Mouse (Mus musculus) T-cell, adult 2 months (primary cell): ENCODE measurements around the gene Lsamp.

Experiments
- DNase-seq: peaks from one replicate; pipeline ENCODE4 v3.0.0; 2022; ENCODE audit warnings: low spot score

The Lsamp gene

GRCm38 (mm10) chr16:42097510-42097909, 2113.3 kb downstream of the Lsamp start:
- DNase-seq, result no peak

GRCm38 (mm10) chr16:42102186-42102585, 2118.0 kb downstream of the Lsamp start:
- no peak for DNase-seq

- no peak for DNase-seq
Observed at GRCm38 (mm10) chr16:42102635-42103034, 2118.5 kb downstream of the Lsamp start.

GRCm38 (mm10) chr16:42112251-42112650, 2128.1 kb downstream of the Lsamp start:
- DNase-seq, result no peak

- no peak for DNase-seq
Observed at GRCm38 (mm10) chr16:42113246-42113645, 2129.1 kb downstream of the Lsamp start.

GRCm38 (mm10) chr16:42121788-42122187, 2137.6 kb downstream of the Lsamp start:
- no peak for DNase-seq

GRCm38 (mm10) chr16:42123826-42124225, 2139.7 kb downstream of the Lsamp start:
- no peak for DNase-seq

GRCm38 (mm10) chr16:42126061-42126460, 2141.9 kb downstream of the Lsamp start:
- no peak for DNase-seq

GRCm38 (mm10) chr16:42147164-42147563, 2163.0 kb downstream of the Lsamp start:
- no peak for DNase-seq

GRCm38 (mm10) chr16:42149216-42149942, 2165.2 kb downstream of the Lsamp start:
- DNase-seq, result no peak

GRCm38 (mm10) chr16:42152640-42153039, 2168.5 kb downstream of the Lsamp start:
- DNase-seq, result no peak

GRCm38 (mm10) chr16:42157816-42158215, 2173.7 kb downstream of the Lsamp start:
- no peak for DNase-seq

GRCm38 (mm10) chr16:42164941-42165340, 2180.8 kb downstream of the Lsamp start:
- peak; percentile 71 for DNase-seq

GRCm38 (mm10) chr16:42168292-42168691, 2184.1 kb downstream of the Lsamp start:
- no peak for DNase-seq

GRCm38 (mm10) chr16:42169447-42170140, 2185.4 kb downstream of the Lsamp start:
- DNase-seq, result peak; percentile 74

- DNase-seq, result peak; percentile 56
Observed at GRCm38 (mm10) chr16:42172476-42172875, 2188.3 kb downstream of the Lsamp start.

GRCm38 (mm10) chr16:42178866-42179265, 2194.7 kb downstream of the Lsamp start:
- DNase-seq, result no peak

- DNase-seq, result no peak
Observed at GRCm38 (mm10) chr16:42180025-42180424, 2195.9 kb downstream of the Lsamp start.

- no peak for DNase-seq
Observed at GRCm38 (mm10) chr16:42180473-42180872, 2196.3 kb downstream of the Lsamp start.

- no peak for DNase-seq
Observed at GRCm38 (mm10) chr16:42189431-42190081, 2205.4 kb downstream of the Lsamp start.

- DNase-seq, result peak; percentile 90
Observed at GRCm38 (mm10) chr16:42190114-42191045, 2206.2 kb downstream of the Lsamp start.
